Mouse (Mus musculus): ENCODE measurements around the gene Gpx4. TPM values are rescaled to one million over a fixed set of nuclear protein-coding genes. Genes with fewer than 3 reads are reported as not detected.

Gpx4 gene
- polyA plus RNA-seq, 1 experiment from 2014 or later = 488 TPM

- Histone ChIP-seq H3K4me1 (peaks cover 27% of the 10 kb centered on the region), H3K9me3 (no peaks in the 10 kb centered on the region), H3K4me3 (no peak overlapping the region), H3K9ac (no peak overlapping the region), H3K4me2 (no peak overlapping the region), H3K27ac (no peak overlapping the region), H3K36me3 (no peaks in the 10 kb centered on the region), H3K27me3 (peaks cover 80% of the 10 kb centered on the region)
- 92% methylated on average over 10 of the region's 10 CpGs for WGBS
- no peak for ATAC-seq (ENCODE audit: insufficient number of reproducible peaks, insufficient read depth, low FRiP score, low TSS enrichment, low read depth)
These were observed 30.0 kb upstream of the Gpx4 start for GRCm38 (mm10) chr10:80016931-80017330.

- no peak overlapping the region; the same call in 1 of the 2 replicates for H3K9ac ChIP-seq
- no peak overlapping the region for H3K27ac ChIP-seq
- H3K27me3 ChIP-seq = peaks cover 76% of the 10 kb centered on the region
- no peaks in the 10 kb centered on the region for H3K9me3 ChIP-seq
- H3K4me2 ChIP-seq = no peak overlapping the region
- WGBS = 65% methylated on average over 3 of the region's 3 CpGs
- ATAC-seq (ENCODE audit: insufficient number of reproducible peaks, insufficient read depth, low FRiP score, low TSS enrichment, low read depth) = no peak
- H3K4me1 ChIP-seq = peaks cover 27% of the 10 kb centered on the region
- H3K4me3 ChIP-seq = no peak overlapping the region
- no peaks in the 10 kb centered on the region for H3K36me3 ChIP-seq
These were observed 29.6 kb upstream of the Gpx4 start for GRCm38 (mm10) chr10:80017361-80017760.

GRCm38 (mm10) chr10:80017771-80018170, 29.2 kb upstream of the Gpx4 start:
- Histone ChIP-seq H3K36me3 (no peaks in the 10 kb centered on the region), H3K4me1 (peaks cover 27% of the 10 kb centered on the region), H3K9me3 (no peaks in the 10 kb centered on the region), H3K27me3 (peaks cover 72% of the 10 kb centered on the region), H3K4me2 (no peak overlapping the region), H3K4me3 (no peak overlapping the region), H3K9ac (no peak overlapping the region; the same call in 1 of the 2 replicates), H3K27ac (no peak overlapping the region)
- no peak for ATAC-seq (ENCODE audit: insufficient number of reproducible peaks, insufficient read depth, low FRiP score, low TSS enrichment, low read depth)
- 79% methylated on average over 14 of the region's 14 CpGs for WGBS

GRCm38 (mm10) chr10:80018739-80019297, 28.1 kb upstream of the Gpx4 start:
- Histone ChIP-seq H3K4me3 (no peak overlapping the region; the same call in 1 of the 2 replicates), H3K9me3 (no peaks in the 10 kb centered on the region), H3K27ac (no peak overlapping the region), H3K4me1 (peaks cover 24% of the 10 kb centered on the region), H3K27me3 (peaks cover 62% of the 10 kb centered on the region), H3K36me3 (no peaks in the 10 kb centered on the region), H3K4me2 (peak overlapping the region; percentile 26), H3K9ac (peak overlapping the region; percentile 27; the same call in 1 of the 2 replicates)
- 9% methylated on average over 15 of the region's 15 CpGs for WGBS
- ATAC-seq (ENCODE audit: insufficient number of reproducible peaks, insufficient read depth, low FRiP score, low TSS enrichment, low read depth) = no peak

- H3K4me3 ChIP-seq = peak overlapping the region; percentile 14
- no peaks in the 10 kb centered on the region for H3K9me3 ChIP-seq
- 8% methylated on average over 20 of the region's 20 CpGs for WGBS
- H3K27me3 ChIP-seq = peaks cover 54% of the 10 kb centered on the region
- peak overlapping the region; percentile 52; the same call in 1 of the 2 replicates for H3K9ac ChIP-seq
- H3K27ac ChIP-seq = no peak overlapping the region
- H3K4me2 ChIP-seq = peak overlapping the region; percentile 44
- ATAC-seq (ENCODE audit: insufficient number of reproducible peaks, insufficient read depth, low FRiP score, low TSS enrichment, low read depth) = peak; percentile 28
- H3K36me3 ChIP-seq = no peaks in the 10 kb centered on the region
- peaks cover 24% of the 10 kb centered on the region for H3K4me1 ChIP-seq
These were observed 27.4 kb upstream of the Gpx4 start for GRCm38 (mm10) chr10:80019471-80020131.

- Histone ChIP-seq H3K9ac (0 out of 2 replicates have a peak overlapping the region, but pooled peaks have one; percentile 52), H3K27ac (no peak overlapping the region), H3K36me3 (no peaks in the 10 kb centered on the region), H3K4me1 (peaks cover 24% of the 10 kb centered on the region), H3K27me3 (peaks cover 48% of the 10 kb centered on the region), H3K4me2 (peak overlapping the region; percentile 44), H3K9me3 (no peaks in the 10 kb centered on the region), H3K4me3 (peak overlapping the region; percentile 14; the same call in 1 of the 2 replicates)
- 31% methylated on average over 11 of the region's 11 CpGs for WGBS
- ATAC-seq (ENCODE audit: insufficient number of reproducible peaks, insufficient read depth, low FRiP score, low TSS enrichment, low read depth) = no peak
These were observed 26.8 kb upstream of the Gpx4 start for GRCm38 (mm10) chr10:80020191-80020590.

- Histone ChIP-seq H3K4me3 (no peak overlapping the region), H3K9me3 (no peaks in the 10 kb centered on the region), H3K27me3 (peaks cover 42% of the 10 kb centered on the region), H3K4me1 (peaks cover 24% of the 10 kb centered on the region), H3K9ac (no peak overlapping the region), H3K36me3 (no peaks in the 10 kb centered on the region), H3K27ac (no peak overlapping the region), H3K4me2 (peak overlapping the region; percentile 44; the same call in 1 of the 2 replicates)
- 79% methylated on average over 18 of the region's 18 CpGs for WGBS
- no peak for ATAC-seq (ENCODE audit: insufficient number of reproducible peaks, insufficient read depth, low FRiP score, low TSS enrichment, low read depth)
These were observed 26.2 kb upstream of the Gpx4 start for GRCm38 (mm10) chr10:80020603-80021319.

- no peak overlapping the region for H3K27ac ChIP-seq
- no peaks in the 10 kb centered on the region for H3K9me3 ChIP-seq
- WGBS = 90% methylated on average over 13 of the region's 13 CpGs
- H3K27me3 ChIP-seq = peaks cover 37% of the 10 kb centered on the region
- H3K9ac ChIP-seq = no peak overlapping the region
- no peak for ATAC-seq (ENCODE audit: insufficient number of reproducible peaks, insufficient read depth, low FRiP score, low TSS enrichment, low read depth)
- H3K4me2 ChIP-seq = no peak overlapping the region
- no peak overlapping the region for H3K4me3 ChIP-seq
- peaks cover 24% of the 10 kb centered on the region for H3K4me1 ChIP-seq
- H3K36me3 ChIP-seq = no peaks in the 10 kb centered on the region
These were observed 25.7 kb upstream of the Gpx4 start for GRCm38 (mm10) chr10:80021320-80021641.

- H3K4me2 ChIP-seq = no peak overlapping the region
- no peak for ATAC-seq (ENCODE audit: insufficient number of reproducible peaks, insufficient read depth, low FRiP score, low TSS enrichment, low read depth)
- 91% methylated on average over 12 of the region's 12 CpGs for WGBS
- no peak overlapping the region for H3K4me3 ChIP-seq
- no peaks in the 10 kb centered on the region for H3K36me3 ChIP-seq
- H3K9me3 ChIP-seq = no peaks in the 10 kb centered on the region
- peaks cover 24% of the 10 kb centered on the region for H3K4me1 ChIP-seq
- no peak overlapping the region for H3K9ac ChIP-seq
- H3K27me3 ChIP-seq = peaks cover 29% of the 10 kb centered on the region
- H3K27ac ChIP-seq = no peak overlapping the region
These were observed 24.8 kb upstream of the Gpx4 start for GRCm38 (mm10) chr10:80022164-80022563.

- Histone ChIP-seq H3K27ac (no peak overlapping the region), H3K9ac (no peak overlapping the region), H3K4me3 (no peak overlapping the region), H3K27me3 (peaks cover 24% of the 10 kb centered on the region), H3K36me3 (no peaks in the 10 kb centered on the region), H3K4me1 (peaks cover 22% of the 10 kb centered on the region), H3K4me2 (no peak overlapping the region), H3K9me3 (no peaks in the 10 kb centered on the region)
- no peak for ATAC-seq (ENCODE audit: insufficient number of reproducible peaks, insufficient read depth, low FRiP score, low TSS enrichment, low read depth)
- 91% methylated on average over 8 of the region's 8 CpGs for WGBS
These were observed 24.2 kb upstream of the Gpx4 start for GRCm38 (mm10) chr10:80022806-80023205.

- Histone ChIP-seq H3K9ac (no peak overlapping the region), H3K4me1 (peaks cover 18% of the 10 kb centered on the region), H3K27ac (no peak overlapping the region), H3K4me2 (no peak overlapping the region), H3K27me3 (peaks cover 18% of the 10 kb centered on the region; the same call in 1 of the 2 replicates), H3K9me3 (no peaks in the 10 kb centered on the region), H3K36me3 (no peaks in the 10 kb centered on the region), H3K4me3 (no peak overlapping the region)
- WGBS = 76% methylated on average over 5 of the region's 5 CpGs
- ATAC-seq (ENCODE audit: insufficient number of reproducible peaks, insufficient read depth, low FRiP score, low TSS enrichment, low read depth) = no peak
These were observed 23.2 kb upstream of the Gpx4 start for GRCm38 (mm10) chr10:80023758-80024157.

Measured in embryonic facial prominence, embryonic 13.5 days (tissue).